Mouse (Mus musculus) forebrain, embryonic 11.5 days (tissue): ENCODE data around the gene Trak1. TPM values are rescaled to one million over a fixed set of nuclear protein-coding genes. Genes with fewer than 3 reads are reported as not detected.
A peak's percentile ranks its signal among the peaks of the same experiment; 100 is the strongest.

Experiments
- ATAC-seq: fragments of 200-750 bp; cut with Nextera tagmentation; replicated peaks from 2 replicates; pipeline ENCODE4 v1.8.0; 2017; ENCODE audit warnings: moderate TSS enrichment; ENCODE audit not compliant: low FRiP score
- DNase-seq: peaks from one replicate; pipeline ENCODE4 v3.0.0-alpha.2; 2017; ENCODE audit warnings: low spot score
- H3K27ac ChIP-seq: fragments of 300-500 bp; sonication (generic); 2 replicates; pipeline ENCODE4 v1.5.1; 2014; ENCODE audit warnings: low read depth, low read length
- H3K27me3 ChIP-seq: fragments of 300-500 bp; sonication (generic); 2 replicates; pipeline ENCODE4 v1.6.1; 2014; ENCODE audit warnings: mild to moderate bottlenecking, low read length, mixed read lengths; ENCODE audit not compliant: control insufficient read depth, insufficient read depth
- H3K36me3 ChIP-seq: fragments of 300-500 bp; sonication (generic); 2 replicates; pipeline ENCODE4 v1.6.1; 2014; ENCODE audit warnings: mild to moderate bottlenecking, low read length, moderate library complexity, mixed read lengths; ENCODE audit not compliant: control insufficient read depth, insufficient read depth
- H3K4me1 ChIP-seq: fragments of 300-500 bp; sonication (generic); replicated peaks from 2 replicates; pipeline ENCODE4 v1.6.1; 2014; ENCODE audit warnings: low read length, mixed read lengths; ENCODE audit not compliant: control insufficient read depth, insufficient read depth
- H3K4me2 ChIP-seq: fragments of 300-500 bp; sonication (generic); 2 replicates; pipeline ENCODE4 v1.6.1; 2014; ENCODE audit warnings: low read depth, mild to moderate bottlenecking, low read length, moderate library complexity, mixed read lengths; ENCODE audit not compliant: severe bottlenecking
- H3K4me3 ChIP-seq: fragments of 300-500 bp; sonication (generic); 2 replicates; pipeline ENCODE4 v1.5.1; 2014; ENCODE audit warnings: low read depth, low read length
- H3K9ac ChIP-seq: fragments of 300-500 bp; sonication (generic); 2 replicates; pipeline ENCODE4 v1.6.1; 2014; ENCODE audit warnings: low read length
- H3K9me3 ChIP-seq: fragments of 300-500 bp; sonication (generic); 2 replicates; pipeline ENCODE4 v1.6.1; 2016; ENCODE audit warnings: low read length, mixed read lengths; ENCODE audit not compliant: control insufficient read depth
- WGBS: fragments of 180-500 bp; shearing (Covaris S2); extraction: QIAGEN DNeasy Blood & Tissue Kit; methylation state at CpG from one replicate; pipeline ENCODE4 v1.1.7; 2014; 5-methylcytosine and 5-hydroxymethylcytosine counted together
- polyA plus RNA-seq: library from polyadenylated mRNA; unstranded; fragments of >200 nt; fragmentation: Nextera tagmentation; extraction: Ambion mirVana; gene quantifications from 2 replicates; pipeline ENCODE4 v1.2.1, GENCODE M21; 2014

Gene Trak1
- 33.5 and 36.4 TPM in 2 replicates for polyA plus RNA-seq

- H3K4me2 ChIP-seq: peak within 1 kb of the TSS; percentile 93
- peak; percentile 86 for ATAC-seq
- peaks cover 32% of the 10 kb centered on the region for H3K4me1 ChIP-seq
- WGBS: under 1% methylated on average over 105 of the region's 116 CpGs
- H3K36me3 ChIP-seq: no peaks in the 10 kb centered on the region
- H3K27ac ChIP-seq: peak within 1 kb of the TSS; percentile 37; the same call in 1 of the 2 replicates
- peak within 1 kb of the TSS; percentile 89 for H3K4me3 ChIP-seq
- DNase-seq: peak; percentile 85
- H3K27me3 ChIP-seq: no peaks in the 10 kb centered on the region
- H3K9ac ChIP-seq: peak within 1 kb of the TSS; percentile 92
- no peaks in the 10 kb centered on the region for H3K9me3 ChIP-seq
These were observed at the start of gene Trak1 for GRCm38 (mm10) chr9:121297171-121298064. TSS of gene Trak1 (plus strand) at chr9:121297502.

GRCm38 (mm10) chr9:121247956-121248775 is 49.1 kb upstream of the Trak1 start:
- H3K9me3 ChIP-seq: no peaks in the 10 kb centered on the region
- no peaks in the 10 kb centered on the region for H3K27me3 ChIP-seq
- no peaks in the 10 kb centered on the region for H3K4me1 ChIP-seq
- DNase-seq: peak; percentile 90
- H3K27ac ChIP-seq: no peak overlapping the region
- 64% methylated on average over 12 of the region's 12 CpGs for WGBS
- H3K36me3 ChIP-seq: no peaks in the 10 kb centered on the region; the same call in 1 of the 2 replicates
- H3K4me2 ChIP-seq: no peak overlapping the region
- H3K4me3 ChIP-seq: no peak overlapping the region
- no peak overlapping the region for H3K9ac ChIP-seq
- ATAC-seq: 0 out of 2 replicates have a peak, but pooled peaks have one; percentile 30

- DNase-seq (no peak), ATAC-seq (no peak)
- Histone ChIP-seq H3K27ac (no peak overlapping the region), H3K9me3 (no peaks in the 10 kb centered on the region), H3K4me1 (no peaks in the 10 kb centered on the region), H3K4me2 (no peak overlapping the region), H3K4me3 (no peak overlapping the region), H3K9ac (no peak overlapping the region), H3K36me3 (no peaks in the 10 kb centered on the region; the same call in 1 of the 2 replicates), H3K27me3 (no peaks in the 10 kb centered on the region)
- WGBS: 65% methylated on average over 14 of the region's 14 CpGs
These were observed 47.5 kb upstream of the Trak1 start for GRCm38 (mm10) chr9:121249805-121250204.

GRCm38 (mm10) chr9:121250854-121251253 is 46.4 kb upstream of the Trak1 start:
- no peak overlapping the region for H3K9ac ChIP-seq
- no peaks in the 10 kb centered on the region for H3K4me1 ChIP-seq
- no peaks in the 10 kb centered on the region for H3K9me3 ChIP-seq
- ATAC-seq (no peak), DNase-seq (no peak)
- H3K36me3 ChIP-seq: no peaks in the 10 kb centered on the region; the same call in 1 of the 2 replicates
- no peak overlapping the region for H3K4me2 ChIP-seq
- WGBS: 93% methylated on average over 11 of the region's 11 CpGs
- no peak overlapping the region for H3K4me3 ChIP-seq
- H3K27ac ChIP-seq: no peak overlapping the region
- no peaks in the 10 kb centered on the region for H3K27me3 ChIP-seq

- Histone ChIP-seq H3K27ac (no peak overlapping the region), H3K4me2 (no peak overlapping the region), H3K9me3 (no peaks in the 10 kb centered on the region), H3K4me3 (no peak overlapping the region), H3K4me1 (no peaks in the 10 kb centered on the region), H3K9ac (no peak overlapping the region), H3K36me3 (no peaks in the 10 kb centered on the region; the same call in 1 of the 2 replicates), H3K27me3 (no peaks in the 10 kb centered on the region)
- no peak for ATAC-seq
- DNase-seq: no peak
- WGBS: 87% methylated on average over 2 of the region's 2 CpGs
These were observed 43.3 kb upstream of the Trak1 start for GRCm38 (mm10) chr9:121253983-121254382.

GRCm38 (mm10) chr9:121254761-121255160 is 42.5 kb upstream of the Trak1 start:
- ATAC-seq (no peak), DNase-seq (no peak)
- Histone ChIP-seq H3K27me3 (no peaks in the 10 kb centered on the region), H3K27ac (no peak overlapping the region), H3K4me2 (no peak overlapping the region), H3K4me3 (no peak overlapping the region), H3K36me3 (no peaks in the 10 kb centered on the region; the same call in 1 of the 2 replicates), H3K4me1 (no peaks in the 10 kb centered on the region), H3K9ac (no peak overlapping the region), H3K9me3 (no peaks in the 10 kb centered on the region)
- WGBS: 92% methylated on average over 13 of the region's 13 CpGs

GRCm38 (mm10) chr9:121257106-121257505 is 40.2 kb upstream of the Trak1 start:
- Histone ChIP-seq H3K4me1 (no peaks in the 10 kb centered on the region), H3K27ac (no peak overlapping the region), H3K4me3 (no peak overlapping the region), H3K9me3 (no peaks in the 10 kb centered on the region), H3K9ac (no peak overlapping the region), H3K36me3 (no peaks in the 10 kb centered on the region), H3K4me2 (no peak overlapping the region), H3K27me3 (no peaks in the 10 kb centered on the region)
- WGBS: 82% methylated on average over 9 of the region's 9 CpGs
- DNase-seq: no peak
- no peak for ATAC-seq

GRCm38 (mm10) chr9:121265307-121265706 is 32.0 kb upstream of the Trak1 start:
- Histone ChIP-seq H3K4me1 (no peaks in the 10 kb centered on the region), H3K9ac (no peak overlapping the region), H3K4me2 (no peak overlapping the region), H3K27ac (no peak overlapping the region), H3K27me3 (no peaks in the 10 kb centered on the region), H3K9me3 (no peaks in the 10 kb centered on the region), H3K4me3 (no peak overlapping the region), H3K36me3 (no peaks in the 10 kb centered on the region)
- no peak for DNase-seq
- 89% methylated on average over 10 of the region's 10 CpGs for whole genome bisulfite sequencing
- ATAC-seq: no peak
